22 mouse cellular contexts compared by ENCODE assay signal in genomic region chr4:25628113-25628512, GRCm38 (mm10).
DNase-seq lines count a peak whose midpoint lies in the region; ATAC-seq and TF ChIP-seq lines count a peak whose summit lies in the region.
"Had no signal": no experiment of that assay in that cellular context is flagged by ENCODE, and none has a peak within 500 bp of the region (broad histone marks: within the 10 kb centered on the region; RNA-seq: fewer than 3 reads in every experiment).

No protein-coding gene starts in this region.

- H3K36me3 ChIP-seq in neural tube, embryonic 12.5 days: no peaks in the 10 kb centered on the region
- no peaks in the 10 kb centered on the region for H3K36me3 ChIP-seq in forebrain, postnatal 0 days (ENCODE audit: insufficient read depth)
- H3K36me3 ChIP-seq: G1E; heart, embryonic 12.5 days; limb, embryonic 15.5 days; neural tube, embryonic 13.5 days had no signal

- peaks cover 3% of the 10 kb centered on the region for H3K4me1 ChIP-seq in neural tube, embryonic 12.5 days
- H3K4me1 ChIP-seq in forebrain, postnatal 0 days (ENCODE audit: insufficient read depth): no peaks in the 10 kb centered on the region
- H3K4me1 ChIP-seq: heart, embryonic 12.5 days; limb, embryonic 15.5 days had no signal

- DNase-seq in embryo, embryonic 10.5 days (ENCODE audit: low spot score): peak; percentile 6
- no peak for DNase-seq in embryo, embryonic 11 days
- DNase-seq in neural tube, embryonic 10.5 days (ENCODE audit: extremely low spot score, low spot score): no peak
- DNase-seq in forebrain, postnatal 0 days: no peak
- no peak for DNase-seq in testis, postnatal 10 days (ENCODE audit: low spot score)
- no peak for DNase-seq in kidney, adult 9 months
- DNase-seq: adrenal gland, postnatal 14 days; gastrocnemius, postnatal 10 days; heart, adult 11 months; heart, postnatal 14 days; kidney, adult 2 months; kidney, postnatal 14 days; thymus, postnatal 36 days had no signal

- H3K4me2 ChIP-seq in neural tube, embryonic 12.5 days (replicated peaks): no peak overlapping the region
- no peak overlapping the region for H3K4me2 ChIP-seq in forebrain, postnatal 0 days (ENCODE audit: low read depth)
- H3K4me2 ChIP-seq: heart, embryonic 12.5 days; limb, embryonic 15.5 days; neural tube, embryonic 13.5 days had no signal

- 29% methylated on average over 5 of the region's 5 CpGs for WGBS in neural tube, embryonic 12.5 days
- 38% methylated on average over 5 of the region's 5 CpGs for WGBS in forebrain, postnatal 0 days

- no peak overlapping the region for H3K9ac ChIP-seq in neural tube, embryonic 12.5 days
- H3K9ac ChIP-seq in forebrain, postnatal 0 days: no peak overlapping the region
- H3K9ac ChIP-seq: heart, embryonic 12.5 days; limb, embryonic 15.5 days; neural tube, embryonic 13.5 days had no signal

- H3K27me3 ChIP-seq in neural tube, embryonic 12.5 days (replicated peaks): no peaks in the 10 kb centered on the region
- no peaks in the 10 kb centered on the region for H3K27me3 ChIP-seq in forebrain, postnatal 0 days (ENCODE audit: insufficient read depth, low read length)
- H3K27me3 ChIP-seq: heart, embryonic 12.5 days; limb, embryonic 15.5 days; neural tube, embryonic 13.5 days had no signal

- no peaks in the 10 kb centered on the region for H3K9me3 ChIP-seq in neural tube, embryonic 12.5 days
- H3K9me3 ChIP-seq in forebrain, postnatal 0 days (ENCODE audit: low read length): no peaks in the 10 kb centered on the region
- H3K9me3 ChIP-seq: G1E; heart, embryonic 12.5 days; limb, embryonic 15.5 days; neural tube, embryonic 13.5 days had no signal

- ATAC-seq in neural tube, embryonic 12.5 days (ENCODE audit: low FRiP score, low read depth): 0 out of 2 replicates have a peak, but pooled peaks have one; percentile 43
- 0 out of 2 replicates have a peak, but pooled peaks have one; percentile 9 for ATAC-seq in forebrain, postnatal 0 days
- ATAC-seq: activated CD4-positive, CD25-positive, alpha-beta regulatory T cell, adult 4 months; inflammation-experienced regulatory T-cells, adult 6 months; lung, postnatal 0 days had no signal

- TF ChIP-seq CTCF in forebrain, postnatal 0 days (IDR thresholded peaks at IDR 0.05; ENCODE audit: low read depth): no peak

- H3K4me3 ChIP-seq in neural tube, embryonic 12.5 days: no peak overlapping the region
- no peak overlapping the region for H3K4me3 ChIP-seq in forebrain, postnatal 0 days (ENCODE audit: low read depth, low read length)
- H3K4me3 ChIP-seq: heart, embryonic 12.5 days; layer of hippocampus, adult 2 months; limb, embryonic 15.5 days; neural tube, embryonic 13.5 days had no signal

- no peak overlapping the region for H3K27ac ChIP-seq in neural tube, embryonic 12.5 days
- no peak overlapping the region for H3K27ac ChIP-seq in forebrain, postnatal 0 days (ENCODE audit: low read depth, low read length)
- H3K27ac ChIP-seq: limb, embryonic 15.5 days; neural tube, embryonic 13.5 days had no signal
